Mouse (Mus musculus): Measurements from ENCODE around the gene Ggt7. TPM values are rescaled to one million over a fixed set of nuclear protein-coding genes. Genes with fewer than 3 reads are reported as not detected.
"Not testable (repeated sequence)": the region's sequence is repeated elsewhere in the genome, so short reads cannot be mapped to it uniquely, and the experiment has no call there.

Gene Ggt7
- under 1 TPM; 0.41 to 0.80 TPM for total RNA-seq (2021)
- long read RNA-seq, experiment 1, partial matches to known transcripts: 1 of 3 reads
- long read RNA-seq, experiment 1, other reads (novel, unspliced or antisense): 2 of 3 reads
- long read RNA-seq, experiment 2, partial matches to known transcripts: 0 of 2 reads
- long read RNA-seq, experiment 2, other reads (novel, unspliced or antisense): 0 of 2 reads

DNA sequence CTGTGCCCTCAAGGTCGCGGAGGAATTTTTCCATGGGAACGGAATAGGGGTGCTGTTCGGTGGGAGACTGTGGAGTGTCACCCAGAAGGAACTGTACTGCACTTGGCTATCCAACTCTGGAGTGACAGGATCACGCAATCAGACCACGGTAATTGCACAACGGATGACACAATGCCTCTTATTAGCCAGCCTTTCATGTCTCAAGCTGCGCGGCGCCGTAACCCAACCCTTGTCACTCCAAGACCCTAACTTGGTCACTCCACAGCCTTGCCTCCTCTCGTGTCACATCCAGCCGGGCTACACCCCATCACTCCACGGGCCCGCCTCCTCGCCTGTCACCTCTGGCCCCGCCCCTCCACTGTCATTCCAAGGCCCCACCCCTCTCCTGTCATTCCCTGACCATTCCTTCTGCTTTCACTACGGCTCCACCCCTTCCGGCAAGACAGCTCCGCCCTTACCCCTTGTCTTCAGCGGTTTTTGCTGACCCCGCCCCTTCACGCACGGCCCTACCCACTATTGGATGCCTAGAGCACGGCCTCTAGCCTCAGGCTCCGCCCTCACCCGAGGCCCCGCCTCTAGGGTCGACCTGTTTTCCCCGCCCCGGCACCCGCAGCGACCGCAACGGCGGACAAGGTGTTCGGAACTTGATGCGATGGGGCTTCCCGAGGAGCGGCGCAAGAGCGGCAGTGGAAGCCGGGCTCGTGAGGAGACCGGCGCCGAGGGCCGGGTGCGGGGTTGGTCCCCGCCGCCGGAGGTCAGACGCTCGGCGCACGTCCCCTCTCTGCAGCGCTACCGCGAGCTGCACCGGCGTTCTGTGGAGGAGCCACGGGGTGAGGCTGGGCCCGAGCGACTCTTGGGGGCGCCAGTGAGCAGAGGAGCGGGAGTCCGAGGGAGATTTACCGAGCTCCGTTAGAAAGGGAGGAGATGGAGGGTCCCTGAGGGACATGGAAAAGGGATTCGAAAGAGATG is at the start of gene Ggt7, which contains the start of gene Acss2:
Gene Ggt7 (minus strand): TSS at position 783 of the 969 bp plus-strand sequence.
Gene Acss2 (plus strand): TSS at position 494 of the 969 bp plus-strand sequence.
- DNase-seq: peak; percentile 99

- DNase-seq: no peak
Measured at GRCm38 (mm10) chr2:155567751-155568150, 49.7 kb upstream of the Ggt7 start.

GRCm38 (mm10) chr2:155562934-155563333 is 44.9 kb upstream of the Ggt7 start:
- DNase-seq: no peak

GRCm38 (mm10) chr2:155562209-155562608 is 44.2 kb upstream of the Ggt7 start:
- no peak for DNase-seq

GRCm38 (mm10) chr2:155554426-155554985 is 36.5 kb upstream of the Ggt7 start:
- no peak for DNase-seq

GRCm38 (mm10) chr2:155552949-155553354 is 34.9 kb upstream of the Ggt7 start:
- no peak for DNase-seq

GRCm38 (mm10) chr2:155552336-155552735 is 34.3 kb upstream of the Ggt7 start:
- DNase-seq: no peak

DNA sequence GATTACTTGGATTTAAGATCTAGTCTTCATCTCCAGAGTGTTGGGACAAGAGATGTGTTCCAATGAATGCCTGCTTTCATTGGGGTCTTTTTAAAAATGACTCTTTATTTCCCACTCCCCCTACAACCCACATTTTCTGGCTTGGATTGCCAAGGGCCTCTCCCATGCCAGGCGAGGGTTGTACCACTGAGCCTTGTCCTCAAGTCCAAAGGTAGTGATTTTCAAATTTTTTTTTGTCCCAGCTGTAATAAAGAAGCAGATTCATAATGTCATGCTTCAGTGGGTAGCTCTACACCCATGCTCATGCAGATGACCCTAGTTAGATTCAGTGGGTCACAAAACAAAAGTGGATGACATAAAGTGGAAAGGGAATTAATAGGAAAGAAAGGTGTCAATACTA is 28.9 kb upstream of the Ggt7 start:
- no peak for DNase-seq

- peak; percentile 62 for DNase-seq
Measured at GRCm38 (mm10) chr2:155540822-155541458, 22.9 kb upstream of the Ggt7 start.

DNA sequence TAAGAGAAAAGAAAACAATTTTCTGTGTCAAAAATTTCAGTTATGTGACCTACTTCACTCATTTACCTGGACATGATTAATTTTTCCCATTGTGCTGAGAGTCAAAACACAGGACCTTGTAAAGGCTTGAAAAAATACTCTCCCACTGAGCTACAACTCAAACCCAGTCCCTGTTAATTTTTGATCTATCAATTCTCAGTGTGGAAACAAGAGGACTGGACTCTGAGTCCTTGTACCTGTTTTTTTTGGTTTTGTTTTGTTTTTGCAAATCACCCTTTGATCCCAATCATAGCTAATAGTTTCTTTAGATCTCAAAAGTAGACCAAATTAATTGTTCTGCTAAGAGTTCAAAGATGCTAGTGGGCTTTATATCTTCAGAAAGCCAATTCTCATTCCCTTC is 21.7 kb upstream of the Ggt7 start:
- no peak for DNase-seq

- not testable (repeated sequence) for DNase-seq
Measured at GRCm38 (mm10) chr2:155538463-155539057, 20.5 kb upstream of the Ggt7 start.

DNA sequence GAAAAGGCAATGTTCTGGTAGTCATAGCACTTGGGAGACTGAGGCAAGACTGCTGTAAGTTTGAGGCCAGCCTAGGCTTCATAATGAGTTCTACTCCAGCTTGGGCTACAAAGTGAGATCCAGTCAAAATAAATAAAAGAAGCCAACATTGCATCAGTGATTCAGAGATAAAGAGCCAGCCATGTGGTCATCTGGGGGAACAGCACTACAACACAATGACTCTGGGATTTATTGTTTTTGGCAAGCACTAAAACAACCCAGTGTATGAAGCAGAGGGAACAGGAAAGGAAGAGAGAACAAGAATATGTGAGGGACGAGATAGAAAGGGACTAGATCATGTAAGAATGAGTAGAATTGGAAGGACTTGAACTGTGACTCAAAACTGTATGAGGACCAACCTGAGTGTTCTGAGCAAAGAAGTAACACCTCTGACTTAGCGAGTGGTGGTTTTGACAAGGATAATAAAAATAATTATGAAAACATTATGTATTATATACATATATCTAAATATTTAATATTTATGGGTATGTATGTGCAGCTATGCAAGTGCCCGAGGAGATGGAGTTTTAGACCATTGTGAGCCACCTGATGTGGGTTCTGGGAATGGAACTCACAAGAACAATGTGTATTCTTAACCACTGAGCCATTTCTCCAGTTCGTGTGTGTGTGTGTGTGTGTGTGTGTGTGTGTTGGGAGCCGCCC is 19.9 kb upstream of the Ggt7 start:
- DNase-seq: no peak

DNA sequence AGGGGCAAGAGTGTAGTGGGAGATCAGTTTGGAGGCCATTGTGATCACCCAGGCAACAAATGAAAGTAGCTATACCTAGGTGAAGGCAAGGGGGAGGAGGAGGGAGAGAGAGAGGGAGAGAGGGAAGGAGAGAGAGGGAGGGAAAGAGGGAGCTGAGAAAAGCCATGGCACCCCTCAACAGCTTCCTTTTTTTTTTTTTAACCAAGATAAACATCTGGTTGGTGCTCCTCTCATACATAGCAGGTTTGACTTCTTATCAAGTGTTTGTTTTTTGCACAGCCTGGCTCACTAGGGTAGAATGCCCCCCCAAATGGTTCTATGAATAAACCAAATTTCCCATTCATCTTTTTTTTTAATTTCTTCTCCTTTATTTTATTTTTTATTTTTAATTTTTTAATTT is 18.3 kb upstream of the Ggt7 start:
- no peak for DNase-seq

DNA sequence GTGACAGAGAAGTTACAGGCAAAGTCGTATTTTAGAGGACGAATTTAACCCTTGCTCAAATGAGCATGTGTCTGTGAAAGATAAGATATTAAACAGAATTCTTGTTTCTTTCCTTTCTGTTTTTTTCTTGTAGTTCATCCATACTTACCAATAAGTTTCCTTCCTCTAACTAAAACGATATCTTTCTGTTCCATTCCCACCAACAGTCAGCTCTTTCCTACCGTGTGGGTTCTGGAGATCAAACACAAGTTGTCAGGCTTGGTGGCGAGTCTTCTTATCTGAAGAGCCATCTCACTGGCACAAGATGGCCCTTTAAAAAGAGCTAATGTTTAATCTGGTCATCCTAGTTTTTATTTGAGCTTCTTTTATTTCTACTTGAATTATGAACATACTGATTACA is 9.3 kb upstream of the Ggt7 start:
- DNase-seq: no peak

DNA sequence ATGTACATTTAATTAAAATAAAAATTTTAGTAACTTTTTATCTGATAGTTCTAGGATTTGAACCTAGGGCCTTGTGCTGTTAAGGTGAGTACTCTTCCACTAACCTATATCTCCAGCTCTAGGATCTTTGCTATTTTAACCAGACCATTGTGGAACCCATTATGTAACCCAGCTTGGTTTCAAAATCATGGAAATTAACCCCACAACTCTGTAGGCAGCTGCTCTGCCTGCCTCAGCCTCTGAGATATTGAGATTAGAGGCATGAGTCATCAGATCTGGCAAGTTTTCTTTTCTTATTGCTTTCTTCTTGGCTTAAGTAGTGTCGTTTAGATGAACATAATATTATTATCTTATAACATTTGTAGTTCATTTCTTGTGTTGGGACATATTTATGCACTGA is 6.3 kb upstream of the Ggt7 start:
- no peak for DNase-seq

- DNase-seq: no peak
Measured at GRCm38 (mm10) chr2:155523706-155524105, 5.7 kb upstream of the Ggt7 start.

GRCm38 (mm10) chr2:155518531-155519270 is 664 bp upstream of the Ggt7 start:
- no peak for DNase-seq

- DNase-seq: peak; percentile 31
Measured at GRCm38 (mm10) chr2:155515941-155516340, 2.1 kb downstream of the Ggt7 start.

DNA sequence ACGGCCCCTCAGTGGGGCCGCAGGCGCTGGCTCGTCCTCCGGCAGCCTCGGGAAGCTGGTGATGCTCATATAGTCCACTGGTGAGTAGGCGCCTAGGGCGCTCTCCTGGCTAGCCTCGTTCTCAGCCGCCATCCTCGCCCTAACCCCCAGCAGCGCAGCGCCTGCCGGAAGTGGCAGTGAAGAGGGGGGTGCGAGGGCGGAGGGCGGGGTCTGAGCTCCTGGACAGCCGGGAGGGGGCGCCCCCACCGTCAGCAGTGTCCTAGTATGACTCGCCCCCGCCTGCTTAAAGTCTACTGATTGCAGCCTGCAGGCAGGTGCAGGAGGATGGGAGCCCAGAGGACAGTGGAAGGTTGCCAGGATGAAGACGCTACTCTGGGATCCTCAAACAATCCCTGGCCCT is 3.4 kb downstream of the Ggt7 start:
- DNase-seq: peak; percentile 73

DNA sequence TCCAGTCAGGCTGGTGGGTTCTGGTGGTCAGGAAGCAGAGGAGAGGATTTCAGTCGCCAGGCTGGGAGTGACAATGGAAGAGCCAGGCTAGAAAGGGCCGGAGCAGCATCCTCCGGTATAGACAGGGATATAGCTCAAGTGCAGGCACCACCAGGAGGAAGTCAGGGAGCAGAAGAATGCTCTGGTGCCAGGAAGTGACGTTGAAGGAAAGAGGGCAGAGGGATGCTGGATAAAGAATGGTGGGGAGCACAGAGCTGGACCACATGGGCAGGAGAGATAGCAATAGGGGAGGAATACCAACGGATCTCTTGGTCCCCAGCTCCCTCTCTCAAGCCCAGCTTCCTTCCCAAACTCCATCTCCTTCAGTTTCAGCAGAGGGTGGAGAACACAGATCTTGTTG is 4.5 kb downstream of the Ggt7 start:
- no peak for DNase-seq

GRCm38 (mm10) chr2:155512479-155512878 is 5.6 kb downstream of the Ggt7 start:
- DNase-seq: peak; percentile 21
